Mouse (Mus musculus) fat pad, adult 2 months (tissue): ENCODE data around the gene Fxyd7.

ENCODE experiments used
- DNase-seq: peaks from one replicate; pipeline ENCODE4 v3.0.0-alpha.2; 2011; ENCODE audit warnings: low read depth, low spot score; ENCODE audit errors: extremely low read depth

Fxyd7 gene

GRCm38 (mm10) chr7:31077470-31077869, 26.2 kb upstream of the Fxyd7 start:
- no peak for DNase-seq

GRCm38 (mm10) chr7:31076492-31076891, 25.2 kb upstream of the Fxyd7 start, which contains the start of gene Fxyd3:
Gene Fxyd3, minus strand, starts transcription at chr7:31076704.
- no peak for DNase-seq

- no peak for DNase-seq
These were observed 23.4 kb upstream of the Fxyd7 start for GRCm38 (mm10) chr7:31074713-31075069.

- peak; percentile 88 for DNase-seq
These were observed 22.9 kb upstream of the Fxyd7 start for GRCm38 (mm10) chr7:31074061-31074712.

GRCm38 (mm10) chr7:31073546-31073945, 22.3 kb upstream of the Fxyd7 start:
- no peak for DNase-seq

GRCm38 (mm10) chr7:31072326-31072725, 21.1 kb upstream of the Fxyd7 start:
- DNase-seq = no peak

- DNase-seq = no peak
These were observed 19.1 kb upstream of the Fxyd7 start for GRCm38 (mm10) chr7:31070324-31070723.

- no peak for DNase-seq
These were observed 18.2 kb upstream of the Fxyd7 start for GRCm38 (mm10) chr7:31069491-31069890.

- no peak for DNase-seq
These were observed 16.6 kb upstream of the Fxyd7 start for GRCm38 (mm10) chr7:31067836-31068235.

GRCm38 (mm10) chr7:31063074-31063560, 11.8 kb upstream of the Fxyd7 start:
- no peak for DNase-seq

- DNase-seq = no peak
These were observed 9.3 kb upstream of the Fxyd7 start for GRCm38 (mm10) chr7:31060621-31061010.

GRCm38 (mm10) chr7:31059919-31060620, 8.8 kb upstream of the Fxyd7 start:
- DNase-seq = no peak

GRCm38 (mm10) chr7:31059108-31059507, 7.8 kb upstream of the Fxyd7 start, which contains the start of gene Lgi4:
Gene Lgi4, plus strand, starts transcription at chr7:31059342.
- no peak for DNase-seq

- no peak for DNase-seq
These were observed 6.9 kb upstream of the Fxyd7 start for GRCm38 (mm10) chr7:31058211-31058610.

- DNase-seq = no peak
These were observed 6.5 kb upstream of the Fxyd7 start for GRCm38 (mm10) chr7:31057730-31058129.

- DNase-seq = no peak
These were observed 5.8 kb upstream of the Fxyd7 start, which contains the start of gene Fxyd1 for GRCm38 (mm10) chr7:31057071-31057470. Gene Fxyd1, minus strand, starts transcription at chr7:31057199.

- DNase-seq = no peak
These were observed 5.2 kb upstream of the Fxyd7 start for GRCm38 (mm10) chr7:31056448-31056847.

GRCm38 (mm10) chr7:31055883-31056282, 4.6 kb upstream of the Fxyd7 start:
- no peak for DNase-seq

GRCm38 (mm10) chr7:31055354-31055824, 4.1 kb upstream of the Fxyd7 start:
- no peak for DNase-seq

- no peak for DNase-seq
These were observed 3.5 kb upstream of the Fxyd7 start for GRCm38 (mm10) chr7:31054661-31055320.

GRCm38 (mm10) chr7:31053882-31054447, 2.7 kb upstream of the Fxyd7 start:
- no peak for DNase-seq
